Mouse (Mus musculus): ENCODE results near the gene Prune1. TPM values are rescaled to one million over a fixed set of nuclear protein-coding genes. Genes with fewer than 3 reads are reported as not detected.

Prune1 gene
- total RNA-seq, 2 experiments from 2014 or later, result 25.5 to 25.6 TPM

DNA sequence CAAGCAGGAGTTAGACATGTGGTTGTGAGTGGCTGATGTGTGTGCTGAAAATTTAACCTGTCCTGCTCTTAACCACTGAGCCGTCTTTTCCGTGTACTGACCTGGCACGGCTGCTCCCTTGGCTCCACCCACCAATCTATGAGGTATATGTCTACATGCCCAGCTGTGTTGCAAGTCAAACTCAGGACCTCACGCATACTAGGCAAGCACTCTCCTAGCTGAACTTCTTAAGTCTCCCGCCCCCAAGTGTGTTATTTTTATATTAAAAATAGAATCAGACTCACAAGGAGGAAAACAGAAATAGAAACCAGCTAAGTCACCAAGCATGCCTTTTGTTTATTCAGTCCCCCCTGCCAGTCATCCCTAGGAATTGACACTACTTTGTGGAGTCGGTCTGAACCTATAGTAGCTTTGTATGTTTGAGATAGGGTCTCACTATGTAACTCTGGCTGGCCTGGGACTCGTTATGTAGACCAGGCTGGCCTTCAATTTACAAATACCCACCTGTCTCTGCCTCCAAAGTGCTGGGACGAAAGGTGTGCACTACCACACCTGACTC, 44.3 kb downstream of the Prune1 start:
- no peak for DNase-seq

DNA sequence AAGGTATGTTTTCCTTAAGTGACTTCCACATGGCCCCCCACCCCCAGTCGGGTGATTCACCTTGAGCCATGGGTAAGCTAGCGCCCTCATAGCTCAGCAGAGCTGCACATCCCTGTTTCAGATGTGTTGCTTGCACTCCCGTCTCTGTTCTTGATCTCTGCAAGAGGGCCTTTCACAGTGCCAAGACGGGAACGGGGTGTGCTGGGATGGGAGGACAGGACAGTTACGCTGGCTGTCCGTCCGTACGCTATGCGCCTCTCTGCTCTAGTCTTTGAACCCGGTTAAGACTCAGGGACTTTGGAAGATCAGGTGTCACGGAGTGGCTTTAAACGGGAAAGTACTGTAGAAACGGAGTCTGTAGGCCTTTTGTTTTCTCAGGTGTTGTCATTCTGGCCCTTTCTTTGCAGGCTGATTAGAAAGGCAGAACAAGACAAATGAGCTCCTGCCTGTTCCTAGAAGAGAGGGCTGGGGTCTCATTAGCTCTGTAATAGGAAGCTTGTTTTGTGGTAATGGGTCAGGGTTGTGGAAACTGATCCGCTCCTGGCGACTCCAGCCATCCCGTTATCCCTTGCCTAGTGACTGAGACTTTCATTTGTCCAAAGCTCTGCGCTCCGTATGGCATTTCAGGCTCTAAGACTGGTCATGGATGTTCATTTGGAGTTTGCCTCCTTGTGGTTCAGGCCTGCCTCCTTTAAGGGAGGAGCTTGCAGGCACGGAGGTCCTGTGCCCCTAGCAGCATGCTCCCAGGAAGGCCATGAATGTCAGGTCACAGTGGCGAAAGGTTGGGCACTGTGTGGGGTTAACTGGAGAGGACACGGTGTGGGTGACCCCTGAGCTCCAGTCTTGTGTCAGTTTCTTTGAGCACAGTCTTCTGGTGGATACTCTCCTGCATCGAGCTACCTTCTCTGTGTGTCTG, 46.2 kb downstream of the Prune1 start:
- DNase-seq, result no peak

DNA sequence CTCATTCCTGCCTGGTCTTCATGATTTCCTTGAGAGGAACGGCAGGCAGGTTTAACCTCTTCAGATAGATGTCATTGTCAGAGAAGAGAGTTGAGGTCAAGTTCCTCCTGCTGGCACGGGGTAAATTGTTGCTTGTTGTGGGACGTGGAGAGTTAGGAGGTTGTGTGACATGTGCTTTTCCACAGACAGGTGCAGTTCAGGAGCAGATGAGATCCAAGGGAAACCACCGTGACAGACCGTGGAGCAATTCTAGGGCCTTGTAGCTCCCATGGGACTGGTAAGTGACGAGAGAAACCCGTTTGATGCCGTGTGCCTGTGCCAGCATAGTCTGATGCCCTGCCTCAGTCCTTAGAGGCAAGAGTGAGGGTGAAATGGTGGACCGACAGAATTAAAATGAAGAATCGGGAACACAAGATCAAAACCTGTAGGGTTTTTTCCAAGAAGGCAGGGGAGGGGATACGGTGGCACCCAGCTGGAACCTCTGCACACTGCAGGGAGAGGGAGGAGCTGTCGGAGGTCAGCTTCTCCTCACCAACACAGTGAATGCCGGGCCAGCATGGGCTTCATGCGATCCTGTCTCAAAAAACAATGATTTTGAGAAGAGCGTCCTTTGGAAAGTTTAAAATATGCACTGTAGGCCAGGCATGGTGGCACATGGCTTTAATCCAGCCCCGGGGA, 48.4 kb downstream of the Prune1 start:
- no peak for DNase-seq

DNA sequence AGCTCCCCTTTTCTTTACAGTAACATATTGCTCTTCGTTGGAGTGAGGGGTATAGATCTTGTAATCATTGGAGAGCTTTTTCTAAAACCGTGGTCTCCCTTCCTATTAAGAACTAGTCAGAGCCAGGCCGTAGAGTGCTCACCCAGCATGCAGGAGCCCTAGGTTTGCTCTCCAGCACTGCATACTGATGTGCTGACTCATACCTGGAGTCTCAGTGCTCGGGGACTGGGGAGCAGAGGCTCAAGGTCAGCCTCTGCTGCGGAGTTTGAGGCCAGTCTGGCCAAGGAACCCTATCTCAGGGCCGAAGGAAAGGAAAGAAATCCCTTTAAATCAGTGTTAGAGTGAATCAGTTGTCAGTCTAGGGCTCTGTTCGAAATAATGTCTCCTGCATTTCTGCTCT, 49.1 kb downstream of the Prune1 start:
- no peak for DNase-seq

DNA sequence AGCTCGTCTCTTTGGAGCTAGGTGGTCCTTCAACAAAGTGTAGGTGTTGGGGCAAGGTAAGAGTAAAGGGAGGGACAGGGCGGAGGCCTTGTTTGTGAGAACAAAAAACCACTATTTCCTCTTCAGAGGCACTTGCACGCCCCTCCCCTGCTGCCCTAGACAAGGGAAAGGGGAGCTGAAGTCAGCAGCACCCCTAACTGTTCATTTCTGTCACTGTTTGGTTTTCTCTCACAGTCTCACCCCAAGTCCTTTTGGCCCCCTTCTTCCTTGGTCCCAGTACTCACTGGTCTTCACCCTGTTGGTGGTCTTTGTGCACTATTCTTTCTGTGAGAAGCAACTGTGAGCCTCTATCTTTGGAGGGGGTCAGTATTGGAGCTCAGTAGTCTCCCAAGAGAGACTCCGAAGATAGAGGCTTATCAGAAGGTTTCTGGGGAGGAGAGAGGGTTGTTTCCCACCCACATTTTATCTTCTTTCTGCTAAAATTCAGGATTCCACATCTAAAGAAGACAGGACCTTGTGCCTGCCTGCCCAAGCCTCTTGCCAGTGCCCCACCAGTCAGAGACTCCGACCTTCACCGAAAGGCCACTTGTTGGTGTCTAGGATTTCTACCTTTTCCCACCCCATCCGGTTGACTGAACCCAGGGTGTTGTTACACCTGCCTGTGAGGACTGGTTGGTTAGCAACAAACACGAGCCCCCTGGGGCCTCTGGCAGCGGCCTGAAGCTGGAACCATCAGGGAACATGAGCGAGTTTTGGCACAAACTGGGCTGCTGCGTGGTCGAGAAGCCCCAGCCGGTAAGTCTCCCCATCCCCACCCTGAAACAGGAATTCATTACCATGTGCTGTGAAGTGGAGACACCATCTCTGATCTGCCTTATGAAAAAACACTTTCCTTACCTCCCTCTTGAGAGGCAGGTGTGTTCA, 50.3 kb downstream of the Prune1 start, which contains the start of gene Mllt11:
Gene Mllt11 (minus strand): TSS at position 874 of the 924 bp plus-strand sequence.
- DNase-seq, result peak in 1 of 2 experiments; percentile 44

- peak; percentile 42 to 49 for DNase-seq
Measured at GRCm38 (mm10) chr3:95230495-95231297, 51.2 kb downstream of the Prune1 start.

GRCm38 (mm10) chr3:95229781-95230494, 51.9 kb downstream of the Prune1 start:
- peak; percentile 76 to 79 for DNase-seq

- peak; percentile 29 to 61 for DNase-seq
Measured at GRCm38 (mm10) chr3:95228894-95229780, 52.7 kb downstream of the Prune1 start.

DNA sequence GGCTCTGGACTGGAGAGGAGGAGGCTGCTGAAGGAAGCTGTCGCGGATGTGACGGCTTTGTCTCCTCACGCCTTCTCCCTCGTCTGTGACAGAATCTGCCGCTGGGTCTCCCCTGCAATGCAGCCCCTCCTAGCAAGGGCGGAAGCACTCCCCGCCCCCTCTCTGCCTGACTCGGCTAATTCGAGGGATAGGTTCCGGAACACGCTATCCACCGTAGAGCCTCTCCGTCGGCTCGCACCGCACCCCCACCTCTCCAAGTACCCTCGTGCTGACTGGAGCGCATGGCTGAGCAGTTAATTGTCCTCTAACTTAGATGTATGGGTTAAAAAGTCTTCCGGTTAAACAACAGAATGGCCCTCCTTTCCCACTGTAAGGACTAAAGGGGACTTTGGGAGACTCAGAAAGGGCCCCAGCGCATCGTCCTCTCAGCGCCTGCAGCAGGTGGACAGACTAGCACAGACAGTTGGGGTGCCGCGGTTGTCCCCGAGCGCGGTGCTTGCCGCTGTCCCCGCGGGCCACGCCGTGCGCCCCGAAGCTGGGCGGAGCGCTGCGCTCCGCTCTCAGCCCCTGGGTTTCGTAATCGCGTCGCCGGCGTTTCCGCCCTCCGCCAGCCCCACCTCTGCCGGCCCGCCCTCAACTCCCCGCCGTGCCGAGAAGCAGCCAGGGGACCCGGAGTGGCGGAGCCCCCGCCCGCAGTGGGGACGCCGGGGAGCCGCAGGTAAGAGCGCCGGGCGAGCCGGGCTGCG, 53.6 kb downstream of the Prune1 start, which contains the start of gene Cdc42se1:
Gene Cdc42se1 (plus strand): TSS at position 585 of the 746 bp plus-strand sequence.
- DNase-seq, result peak; percentile 90 to 94

DNA sequence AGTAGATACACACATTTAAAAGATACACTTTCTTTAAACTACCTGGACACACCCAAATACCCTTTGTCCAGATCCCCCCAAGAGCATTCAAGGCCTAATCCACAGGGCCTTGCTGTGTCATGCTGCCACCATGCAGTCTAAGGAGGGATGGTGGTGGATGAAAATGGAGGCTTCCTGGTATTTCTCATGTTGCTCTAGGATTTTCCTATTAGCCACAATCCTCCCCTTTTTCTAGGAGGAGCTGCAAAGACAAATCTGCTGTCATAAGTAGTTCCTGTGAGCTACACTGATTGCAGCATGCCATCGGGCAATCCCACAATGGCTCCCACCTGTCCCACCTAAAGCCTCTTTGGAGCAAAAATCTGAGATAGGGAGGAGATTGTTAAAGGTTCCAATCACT, 54.7 kb downstream of the Prune1 start:
- no peak for DNase-seq

GRCm38 (mm10) chr3:95224295-95224694, 57.6 kb downstream of the Prune1 start:
- no peak for DNase-seq

DNA sequence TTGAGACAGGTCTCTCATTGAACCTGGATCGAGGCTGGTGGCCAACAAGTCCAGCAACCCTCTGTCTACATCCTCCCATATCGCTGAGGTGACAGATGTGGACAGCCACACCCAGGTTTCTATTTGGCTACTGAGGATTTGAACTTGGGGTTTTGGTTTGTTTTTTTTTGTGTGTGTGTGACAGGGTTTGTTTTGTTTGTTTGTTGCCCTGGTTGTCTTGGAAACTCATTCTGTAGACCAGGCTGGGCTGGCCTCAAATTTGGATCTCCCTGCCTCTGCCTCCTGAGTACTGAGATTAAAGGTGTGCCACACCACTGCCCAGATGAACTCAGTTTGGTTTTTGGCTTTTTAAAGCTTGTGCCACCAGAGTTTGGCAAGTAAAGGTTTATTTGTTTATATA, 58.8 kb downstream of the Prune1 start:
- no peak for DNase-seq

- DNase-seq, result no peak
Measured at GRCm38 (mm10) chr3:95218466-95219137, 63.3 kb downstream of the Prune1 start.

DNA sequence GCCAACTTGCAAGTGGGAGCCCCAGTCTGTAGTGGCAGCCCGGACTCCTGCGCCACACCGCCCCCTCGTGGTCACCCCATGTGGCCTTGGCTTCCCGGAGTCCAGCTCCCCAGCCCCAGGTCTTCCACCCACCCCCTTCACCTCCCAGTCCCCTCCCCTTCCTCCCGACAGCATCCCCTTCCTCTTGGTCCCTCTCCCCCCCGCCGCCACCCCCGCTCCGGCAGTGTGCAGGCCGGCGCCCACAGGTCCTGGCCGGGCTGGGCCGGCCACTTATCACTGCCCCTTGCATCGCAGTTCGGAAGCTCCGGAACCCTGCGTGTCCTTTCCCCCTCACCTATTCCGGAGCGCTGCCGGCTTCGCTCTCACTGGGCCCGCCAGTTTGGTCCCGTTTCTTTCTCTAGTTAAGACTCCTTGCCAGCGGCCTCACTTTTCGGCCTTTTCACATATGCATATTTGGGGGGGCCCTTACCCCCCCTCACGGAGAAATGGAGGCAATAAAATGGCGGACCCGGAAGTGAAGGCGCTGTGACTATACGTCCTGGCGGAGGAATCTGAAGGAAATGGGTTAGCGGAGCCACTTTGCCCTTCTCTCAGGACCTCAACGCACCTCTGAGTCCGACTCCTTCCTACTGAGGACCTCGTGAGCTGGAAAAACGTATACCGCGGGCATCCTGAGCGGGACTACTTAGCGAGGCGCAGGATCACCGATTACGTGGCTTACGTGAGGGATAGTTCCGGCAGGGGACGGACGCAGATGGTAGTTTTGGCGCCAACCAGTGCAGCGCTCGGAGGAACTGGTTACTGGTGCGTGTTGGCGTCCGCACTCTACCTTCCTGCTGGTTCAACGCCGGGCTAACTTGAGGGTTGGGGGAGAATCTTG, 64.4 kb downstream of the Prune1 start, which contains the start of gene Gabpb2:
Gene Gabpb2 (minus strand): TSS at position 662 of the 880 bp plus-strand sequence.
- peak; percentile 96 to 98 for DNase-seq

DNA sequence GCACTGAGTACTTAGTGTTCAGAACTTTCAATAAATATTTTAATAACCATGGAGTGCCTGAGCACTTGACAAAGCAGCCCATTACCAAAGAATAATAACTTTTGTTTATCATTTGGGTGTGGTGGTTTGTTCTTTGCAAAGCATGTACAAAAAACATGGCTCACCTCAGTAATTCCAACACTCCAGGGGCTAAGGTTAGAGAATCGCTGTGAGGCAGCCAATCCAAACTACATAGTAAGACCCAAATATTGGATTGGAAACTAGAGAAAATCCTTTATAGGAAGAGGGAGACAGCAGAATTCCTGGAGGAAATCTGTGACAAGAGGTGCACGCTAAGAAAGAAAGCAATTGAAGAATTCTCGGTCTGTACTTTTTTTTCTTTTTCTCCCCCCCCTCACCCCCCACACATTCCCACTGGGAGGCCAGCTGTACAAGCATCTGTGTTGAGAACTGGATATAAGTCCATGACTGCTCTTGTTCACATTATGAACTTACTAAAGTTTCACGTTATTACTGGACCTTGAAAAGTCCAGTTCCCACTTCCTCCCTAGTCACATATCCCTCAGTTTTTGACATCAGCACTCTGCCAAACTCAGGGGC, 65.1 kb downstream of the Prune1 start:
- no peak for DNase-seq

- DNase-seq, result no peak
Measured at GRCm38 (mm10) chr3:95213609-95213975, 68.3 kb downstream of the Prune1 start.
